Mouse (Mus musculus): ENCODE measurements around the gene Mturn. TPM values are rescaled to one million over a fixed set of nuclear protein-coding genes. Genes with fewer than 3 reads are reported as not detected.

The Mturn gene
- polyA plus RNA-seq, 1 experiment: 23.9 TPM

GRCm38 (mm10) chr6:54704539-54704845, 23.1 kb downstream of the Mturn start:
- no peak for DNase-seq

DNA sequence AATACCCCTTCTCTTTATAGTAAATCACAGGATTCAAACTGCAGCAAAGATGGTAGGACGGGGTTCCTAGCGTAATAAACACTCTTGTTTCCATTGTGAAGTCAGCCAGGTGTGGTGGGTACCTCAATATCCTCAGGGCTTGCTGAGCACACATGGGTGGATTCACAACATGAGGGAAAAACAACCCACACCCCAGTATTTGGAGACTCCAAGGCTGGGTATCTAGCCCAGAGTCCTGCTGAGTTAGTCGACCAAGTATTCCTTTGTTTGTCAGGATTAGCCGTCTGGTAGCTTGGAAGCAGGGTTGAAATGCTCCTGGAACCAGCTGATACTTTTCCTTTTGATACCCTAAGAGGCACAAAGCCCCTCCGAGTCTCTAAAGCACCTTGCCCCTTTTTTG, 23.4 kb downstream of the Mturn start:
- Histone ChIP-seq H3K27me3 (replicated peaks; ENCODE audit: control insufficient read depth, insufficient read depth, low read length) (no peaks in the 10 kb centered on the region), H3K27ac (ENCODE audit: insufficient read depth, low read depth, low read length) (no peak overlapping the region), H3K4me3 (ENCODE audit: insufficient read depth, low read depth, low read length) (no peak overlapping the region), H3K36me3 (ENCODE audit: control insufficient read depth, insufficient read depth, low read length) (no peaks in the 10 kb centered on the region), H3K4me1 (ENCODE audit: control insufficient read depth, insufficient read depth, low read length) (peaks cover 15% of the 10 kb centered on the region)
- TF ChIP-seq CTCF (conservative IDR thresholded peaks at IDR 0.05; ENCODE audit: insufficient read depth, insufficient read length, low read depth, low read length) (no peak), POLR2A (IDR thresholded peaks at IDR 0.05; ENCODE audit: low read depth, low read length) (no peak)
- no peak for DNase-seq
- WGBS: 54% methylated on average over 5 of the region's 5 CpGs

More at GRCm38 (mm10) chr6:54704539-54704845, 23.1 kb downstream of the Mturn start:
- Histone ChIP-seq H3K4me1 (ENCODE audit: control insufficient read depth, insufficient read depth, low read length) (peaks cover 15% of the 10 kb centered on the region), H3K27ac (ENCODE audit: insufficient read depth, low read depth, low read length) (no peak overlapping the region), H3K4me3 (ENCODE audit: insufficient read depth, low read depth, low read length) (no peak overlapping the region), H3K27me3 (replicated peaks; ENCODE audit: control insufficient read depth, insufficient read depth, low read length) (no peaks in the 10 kb centered on the region), H3K36me3 (ENCODE audit: control insufficient read depth, insufficient read depth, low read length) (no peaks in the 10 kb centered on the region)
- TF ChIP-seq CTCF (conservative IDR thresholded peaks at IDR 0.05; ENCODE audit: insufficient read depth, insufficient read length, low read depth, low read length) (no peak), POLR2A (IDR thresholded peaks at IDR 0.05; ENCODE audit: low read depth, low read length) (no peak)
- 51% methylated on average over 6 of the region's 6 CpGs for WGBS

GRCm38 (mm10) chr6:54705387-54705909, 24.0 kb downstream of the Mturn start:
- TF ChIP-seq POLR2A (IDR thresholded peaks at IDR 0.05; ENCODE audit: low read depth, low read length) (no peak), CTCF (conservative IDR thresholded peaks at IDR 0.05; ENCODE audit: insufficient read depth, insufficient read length, low read depth, low read length) (peak; percentile 60)
- Histone ChIP-seq H3K4me3 (ENCODE audit: insufficient read depth, low read depth, low read length) (no peak overlapping the region), H3K27ac (ENCODE audit: insufficient read depth, low read depth, low read length) (no peak overlapping the region), H3K27me3 (replicated peaks; ENCODE audit: control insufficient read depth, insufficient read depth, low read length) (no peaks in the 10 kb centered on the region), H3K4me1 (ENCODE audit: control insufficient read depth, insufficient read depth, low read length) (peaks cover 10% of the 10 kb centered on the region; the same call in 1 of the 2 replicates), H3K36me3 (ENCODE audit: control insufficient read depth, insufficient read depth, low read length) (no peaks in the 10 kb centered on the region)
- peak; percentile 79 for DNase-seq
- 20% methylated on average over 11 of the region's 11 CpGs for WGBS

GRCm38 (mm10) chr6:54706099-54706498, 24.7 kb downstream of the Mturn start:
- WGBS: 66% methylated on average over 2 of the region's 2 CpGs
- Histone ChIP-seq H3K27me3 (replicated peaks; ENCODE audit: control insufficient read depth, insufficient read depth, low read length) (no peaks in the 10 kb centered on the region), H3K36me3 (ENCODE audit: control insufficient read depth, insufficient read depth, low read length) (no peaks in the 10 kb centered on the region), H3K27ac (ENCODE audit: insufficient read depth, low read depth, low read length) (no peak overlapping the region), H3K4me1 (ENCODE audit: control insufficient read depth, insufficient read depth, low read length) (peaks cover 10% of the 10 kb centered on the region; the same call in 1 of the 2 replicates), H3K4me3 (ENCODE audit: insufficient read depth, low read depth, low read length) (no peak overlapping the region)
- DNase-seq: no peak
- TF ChIP-seq CTCF (conservative IDR thresholded peaks at IDR 0.05; ENCODE audit: insufficient read depth, insufficient read length, low read depth, low read length): no peak
- TF ChIP-seq POLR2A (IDR thresholded peaks at IDR 0.05; ENCODE audit: low read depth, low read length): no peak

DNA sequence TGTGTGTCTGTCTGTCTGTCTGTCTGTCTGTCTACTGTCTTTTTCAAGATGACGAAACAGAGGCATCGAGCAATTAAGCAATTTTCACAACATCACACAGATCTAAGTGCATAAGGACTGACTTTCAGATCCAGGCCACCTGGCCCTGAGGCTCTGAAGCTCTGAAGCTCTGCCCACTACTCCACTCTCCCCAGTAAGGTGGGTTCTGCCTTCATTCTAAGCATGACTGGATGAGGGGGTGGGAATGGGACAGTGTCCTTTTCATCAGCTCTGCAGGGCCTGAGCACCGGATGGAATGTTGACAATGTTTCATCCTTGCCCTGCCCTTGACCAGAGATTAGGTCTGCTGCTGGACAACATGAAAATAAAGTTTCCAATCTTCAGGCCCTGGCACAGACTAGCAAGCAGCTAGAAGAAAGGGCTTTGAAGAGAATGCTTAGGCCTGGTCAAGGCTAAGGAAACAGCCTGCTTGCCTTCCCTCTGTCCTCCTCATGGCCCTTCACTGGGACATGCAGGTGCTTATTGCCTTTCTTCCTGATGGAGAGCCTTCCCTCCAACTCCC, 25.3 kb downstream of the Mturn start:
- no peak overlapping the region for H3K4me3 ChIP-seq (ENCODE audit: insufficient read depth, low read depth, low read length)
- 0 out of 2 replicates have a peak overlapping the region, but pooled peaks have one; percentile 21 for H3K27ac ChIP-seq (ENCODE audit: insufficient read depth, low read depth, low read length)
- no peak for DNase-seq
- peaks cover 10% of the 10 kb centered on the region; the same call in 1 of the 2 replicates for H3K4me1 ChIP-seq (ENCODE audit: control insufficient read depth, insufficient read depth, low read length)
- TF ChIP-seq CTCF (conservative IDR thresholded peaks at IDR 0.05; ENCODE audit: insufficient read depth, insufficient read length, low read depth, low read length) (no peak), POLR2A (IDR thresholded peaks at IDR 0.05; ENCODE audit: low read depth, low read length) (no peak)
- no peaks in the 10 kb centered on the region for H3K36me3 ChIP-seq (ENCODE audit: control insufficient read depth, insufficient read depth, low read length)
- 76% methylated on average over 3 of the region's 3 CpGs for WGBS
- no peaks in the 10 kb centered on the region for H3K27me3 ChIP-seq (replicated peaks; ENCODE audit: control insufficient read depth, insufficient read depth, low read length)

DNA sequence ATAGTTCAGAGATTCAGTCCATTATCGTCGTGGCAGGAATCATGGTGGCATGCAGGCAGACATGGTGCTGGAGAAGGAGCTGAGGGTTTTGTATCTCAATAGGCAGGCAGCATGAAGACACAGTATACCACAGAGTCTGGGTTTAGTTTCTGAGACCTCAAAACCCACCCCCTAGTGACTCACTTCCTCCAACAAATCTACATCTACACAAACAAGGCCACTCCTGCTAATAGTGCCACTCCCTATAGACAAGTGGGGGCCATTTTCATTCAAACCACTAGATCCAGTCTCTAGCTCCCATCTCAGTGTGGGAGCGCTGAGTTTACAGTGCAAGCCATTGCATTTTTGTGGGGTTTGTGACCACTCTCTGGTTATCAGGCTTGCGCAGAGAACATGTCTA, 27.2 kb downstream of the Mturn start:
- TF ChIP-seq CTCF (conservative IDR thresholded peaks at IDR 0.05; ENCODE audit: insufficient read depth, insufficient read length, low read depth, low read length): no peak
- no peak for TF ChIP-seq POLR2A (IDR thresholded peaks at IDR 0.05; ENCODE audit: low read depth, low read length)
- WGBS: 96% methylated on average over 4 of the region's 4 CpGs
- H3K4me3 ChIP-seq (ENCODE audit: insufficient read depth, low read depth, low read length): no peak overlapping the region
- peaks cover 10% of the 10 kb centered on the region; the same call in 1 of the 2 replicates for H3K4me1 ChIP-seq (ENCODE audit: control insufficient read depth, insufficient read depth, low read length)
- no peaks in the 10 kb centered on the region for H3K27me3 ChIP-seq (replicated peaks; ENCODE audit: control insufficient read depth, insufficient read depth, low read length)
- no peaks in the 10 kb centered on the region for H3K36me3 ChIP-seq (ENCODE audit: control insufficient read depth, insufficient read depth, low read length)
- no peak for DNase-seq
- H3K27ac ChIP-seq (ENCODE audit: insufficient read depth, low read depth, low read length): no peak overlapping the region

DNA sequence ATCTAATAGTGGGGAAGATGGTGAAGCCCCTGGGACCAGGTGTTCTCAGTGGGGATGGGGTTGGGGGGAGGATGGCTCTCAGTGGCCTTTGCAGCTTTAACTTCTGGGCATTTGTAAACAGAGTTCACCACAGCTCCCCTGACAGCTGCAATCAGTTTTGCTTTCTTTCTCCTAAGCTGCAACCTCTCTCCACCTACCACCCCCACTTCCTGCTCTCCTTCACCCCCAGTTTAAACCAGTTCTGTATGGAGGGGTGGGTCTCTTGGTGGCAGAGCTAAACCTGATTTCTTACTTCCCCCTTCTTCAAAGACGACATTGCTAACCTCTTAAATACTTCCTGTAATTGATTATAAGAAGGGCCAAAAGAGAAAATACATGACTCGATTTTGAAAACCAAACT, 34.3 kb downstream of the Mturn start:
- no peak overlapping the region for H3K27ac ChIP-seq (ENCODE audit: insufficient read depth, low read depth, low read length)
- WGBS: 31% methylated on average over 2 of the region's 2 CpGs
- H3K36me3 ChIP-seq (ENCODE audit: control insufficient read depth, insufficient read depth, low read length): no peaks in the 10 kb centered on the region
- no peak overlapping the region for H3K4me3 ChIP-seq (ENCODE audit: insufficient read depth, low read depth, low read length)
- TF ChIP-seq CTCF (conservative IDR thresholded peaks at IDR 0.05; ENCODE audit: insufficient read depth, insufficient read length, low read depth, low read length) (no peak), POLR2A (IDR thresholded peaks at IDR 0.05; ENCODE audit: low read depth, low read length) (no peak)
- H3K4me1 ChIP-seq (ENCODE audit: control insufficient read depth, insufficient read depth, low read length): peaks cover 10% of the 10 kb centered on the region; the same call in 1 of the 2 replicates
- no peak for DNase-seq
- no peaks in the 10 kb centered on the region for H3K27me3 ChIP-seq (replicated peaks; ENCODE audit: control insufficient read depth, insufficient read depth, low read length)

Measured in kidney, adult 2 months (tissue).